1 mouse cellular context compared by ENCODE assay signal in genomic region chr17:56507161-56508068, GRCm38 (mm10).
TF ChIP-seq lines count a peak whose summit lies in the region.

No protein-coding gene starts in this region.

TF ChIP-seq in CH12.LX, 34 proteins besides CTCF, POLR2A, EP300 and RAD21 (continued from another document):
- TF ChIP-seq TBP (conservative IDR thresholded peaks at IDR 0.05; ENCODE audit: low read depth, low read length) (0 out of 2 replicates have a peak, but pooled peaks have one; percentile 15), PAX5 (IDR thresholded peaks at IDR 0.05; ENCODE audit: low read length) (no peak), MEF2A (IDR thresholded peaks at IDR 0.05; ENCODE audit: borderline replicate concordance, low read depth, low read length) (0 out of 2 replicates have a peak, but pooled peaks have one; percentile 16), MAZ (IDR thresholded peaks at IDR 0.05; ENCODE audit: low read depth, low read length) (peak; percentile 74; the same call in 1 of the 2 replicates), CHD2 (IDR thresholded peaks at IDR 0.05; ENCODE audit: low read length) (peak; percentile 84), MXI1 (IDR thresholded peaks at IDR 0.05; ENCODE audit: low read depth, low read length) (0 out of 2 replicates have a peak, but pooled peaks have one; percentile 29), ETS1 (conservative IDR thresholded peaks at IDR 0.05; ENCODE audit: low read depth, low read length) (0 out of 2 replicates have a peak, but pooled peaks have one; percentile 12), IRF4 (IDR thresholded peaks at IDR 0.05; ENCODE audit: low read depth, low read length) (peak; percentile 7; the same call in 1 of the 2 replicates), JUND (conservative IDR thresholded peaks at IDR 0.05; ENCODE audit: low read depth, low read length) (peak; percentile 71; the same call in 1 of the 2 replicates), CHD1 (IDR thresholded peaks at IDR 0.05; ENCODE audit: low read depth, low read length) (no peak), ZKSCAN1 (IDR thresholded peaks at IDR 0.05; ENCODE audit: borderline replicate concordance, low read depth, low read length) (peak; percentile 73), JUN (IDR thresholded peaks at IDR 0.05; ENCODE audit: insufficient read depth, low read depth, low read length) (peak; percentile 76)
